Mouse (Mus musculus) kidney, adult 2 months (tissue): ENCODE data around the gene Tpra1. TPM values are rescaled to one million over a fixed set of nuclear protein-coding genes. Genes with fewer than 3 reads are reported as not detected.

ENCODE experiments used
- DNase-seq: peaks from one replicate; pipeline ENCODE4 v3.0.0; 2021
- H3K27ac ChIP-seq: fragments of 200-500 bp; 2 replicates; pipeline ENCODE4 v1.5.1; 2012; ENCODE audit warnings: low read depth, low read length, control low read depth, inconsistent platforms; ENCODE audit not compliant: insufficient read depth
- H3K27me3 ChIP-seq: fragments of 200-500 bp; replicated peaks from 2 replicates; pipeline ENCODE4 v1.6.1; 2012; ENCODE audit warnings: mild to moderate bottlenecking, moderate library complexity, low read length, inconsistent platforms; ENCODE audit not compliant: control insufficient read depth, insufficient read depth
- H3K36me3 ChIP-seq: fragments of 200-500 bp; 2 replicates; pipeline ENCODE4 v1.6.1; 2012; ENCODE audit warnings: mild to moderate bottlenecking, moderate library complexity, low read length, inconsistent platforms; ENCODE audit not compliant: control insufficient read depth, insufficient read depth
- H3K4me1 ChIP-seq: fragments of 200-500 bp; 2 replicates; pipeline ENCODE4 v1.6.1; 2011; ENCODE audit warnings: low read length; ENCODE audit not compliant: control insufficient read depth, insufficient read depth
- H3K4me3 ChIP-seq: fragments of 200-500 bp; 2 replicates; pipeline ENCODE4 v1.5.1; 2011; ENCODE audit warnings: mild to moderate bottlenecking, low read depth, low read length, control low read depth; ENCODE audit not compliant: insufficient read depth
- CTCF ChIP-seq: fragments of 200-500 bp; conservative IDR thresholded peaks from 2 replicates; pipeline ENCODE4 v1.5.1; 2011; ENCODE audit warnings: low read depth, mild to moderate bottlenecking, control low read depth, low read length, moderate library complexity, mixed read lengths; ENCODE audit not compliant: insufficient read depth, insufficient read length
- POLR2A ChIP-seq: fragments of 200-500 bp; IDR thresholded peaks from one replicate; pipeline ENCODE4 v1.6.1; 2011; ENCODE audit warnings: low read depth, low read length, control low read depth
- WGBS: fragments of 180-500 bp; shearing (Covaris S2); methylation state at CpG from one replicate; pipeline ENCODE4 v1.1.7; 2018; 5-methylcytosine and 5-hydroxymethylcytosine counted together
- polyA plus RNA-seq: library from polyadenylated mRNA; depleted of rRNA; stranded (reverse); fragments of >200 nt; gene quantifications from 2 replicates; pipeline ENCODE4 v1.2.3, GENCODE M21; 2012

The Tpra1 gene
- polyA plus RNA-seq, 1 experiment, result 132 TPM

DNA sequence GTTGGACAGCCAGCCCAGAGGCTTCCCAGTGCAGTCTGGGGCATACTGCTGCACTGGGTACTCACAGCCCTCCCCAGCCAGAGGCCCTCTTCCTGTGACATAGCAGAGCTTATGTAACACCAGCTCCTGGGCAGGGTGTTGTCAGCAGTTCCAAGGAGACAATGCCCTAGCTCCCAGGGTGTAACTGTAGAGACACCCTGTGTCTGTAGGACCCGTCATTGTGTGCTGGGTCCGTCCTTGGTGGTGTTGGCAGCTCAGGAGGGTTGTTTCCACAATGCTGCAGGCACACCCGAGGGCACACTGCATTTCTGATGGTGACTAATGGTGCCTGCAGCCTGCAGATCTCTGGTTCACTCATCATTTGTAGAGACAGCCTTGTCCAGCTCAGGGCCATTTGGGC, 24.8 kb downstream of the Tpra1 start:
- no peak overlapping the region for H3K27ac ChIP-seq
- no peak for TF ChIP-seq POLR2A
- no peak for TF ChIP-seq CTCF

DNA sequence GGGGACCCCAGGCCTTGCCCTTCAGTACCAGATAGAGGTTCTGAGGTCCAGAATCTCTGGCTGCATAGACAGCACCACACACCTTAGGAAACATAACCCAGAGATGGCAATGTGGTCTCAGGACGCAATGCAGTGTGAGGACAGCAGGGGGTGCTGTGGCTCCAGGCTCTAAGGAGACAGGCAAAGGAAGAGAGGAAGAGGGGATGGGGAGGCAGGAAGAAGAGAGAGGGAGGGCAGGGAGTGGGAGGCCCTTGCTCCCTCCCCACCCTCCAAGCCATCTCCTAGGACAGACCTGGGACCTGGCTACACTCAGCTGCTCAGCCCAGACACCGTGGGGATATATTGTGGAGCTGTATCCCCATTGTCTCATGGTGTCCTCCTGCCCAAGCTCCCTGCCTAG, 25.5 kb downstream of the Tpra1 start:
- peak; percentile 74 for DNase-seq
- 14% methylated on average over 2 of the region's 2 CpGs for WGBS

More for the DNA sequence above, 24.8 kb downstream of the Tpra1 start:
- Histone ChIP-seq H3K4me3 (no peak overlapping the region), H3K4me1 (peaks cover 25% of the 10 kb centered on the region), H3K36me3 (no peaks in the 10 kb centered on the region), H3K27me3 (no peaks in the 10 kb centered on the region)
- peak; percentile 47 for DNase-seq
- WGBS, result 29% methylated on average over 3 of the region's 3 CpGs

DNA sequence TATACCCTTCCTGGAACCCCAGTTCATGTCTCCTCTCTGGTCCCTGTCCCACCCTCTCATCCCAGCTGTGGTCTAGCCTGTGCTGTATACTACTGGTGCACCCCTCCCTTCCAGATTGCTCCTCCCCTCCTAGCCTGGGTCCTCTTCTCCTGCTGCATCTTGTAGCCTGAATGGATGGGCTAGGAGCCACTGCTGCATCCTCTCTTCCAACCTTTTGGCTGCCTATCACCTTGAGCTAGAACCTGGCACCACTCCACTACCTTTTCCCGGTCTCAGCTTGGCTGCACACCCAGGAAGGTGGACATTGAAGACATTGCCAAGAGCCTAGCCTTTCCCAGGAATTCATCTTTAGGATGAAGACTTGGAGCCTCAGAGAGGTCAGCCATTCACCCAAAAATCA, 26.0 kb downstream of the Tpra1 start:
- no peak for DNase-seq
- TF ChIP-seq CTCF (no peak), POLR2A (no peak)
- Histone ChIP-seq H3K4me3 (no peak overlapping the region), H3K27me3 (no peaks in the 10 kb centered on the region), H3K4me1 (peaks cover 25% of the 10 kb centered on the region), H3K27ac (no peak overlapping the region), H3K36me3 (no peaks in the 10 kb centered on the region)
- WGBS, result 49% methylated on average over 1 of the region's 1 CpGs

More for the DNA sequence above, 25.5 kb downstream of the Tpra1 start:
- H3K27ac ChIP-seq, result no peak overlapping the region
- TF ChIP-seq POLR2A (no peak), CTCF (peak; percentile 96)
- H3K27me3 ChIP-seq, result no peaks in the 10 kb centered on the region
- H3K4me3 ChIP-seq, result no peak overlapping the region
- H3K36me3 ChIP-seq, result no peaks in the 10 kb centered on the region
- peaks cover 25% of the 10 kb centered on the region for H3K4me1 ChIP-seq

DNA sequence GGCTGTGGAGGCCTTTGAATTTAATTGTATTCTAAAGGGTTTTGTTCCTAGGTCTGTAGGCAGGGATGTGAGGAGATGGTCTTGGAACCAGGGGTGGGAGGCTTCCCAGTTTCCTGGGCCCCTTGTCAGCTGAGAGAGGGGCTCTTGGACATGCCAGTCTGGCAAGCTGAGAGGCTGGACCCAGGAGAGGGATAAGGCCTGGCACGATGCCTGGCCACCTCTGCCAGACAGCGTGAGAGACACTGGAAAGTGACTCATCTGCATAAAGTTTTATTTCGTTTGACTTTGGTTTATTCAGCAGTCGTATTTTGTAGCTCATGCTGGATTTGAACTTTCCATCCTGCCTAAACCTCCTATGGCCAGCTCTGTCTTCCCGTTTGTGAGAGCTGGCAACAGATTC, 26.5 kb downstream of the Tpra1 start:
- Histone ChIP-seq H3K4me3 (no peak overlapping the region), H3K27me3 (no peaks in the 10 kb centered on the region), H3K27ac (no peak overlapping the region), H3K36me3 (no peaks in the 10 kb centered on the region), H3K4me1 (peaks cover 25% of the 10 kb centered on the region)
- WGBS, result 65% methylated on average over 5 of the region's 5 CpGs
- DNase-seq, result no peak
- no peak for TF ChIP-seq CTCF
- no peak for TF ChIP-seq POLR2A

DNA sequence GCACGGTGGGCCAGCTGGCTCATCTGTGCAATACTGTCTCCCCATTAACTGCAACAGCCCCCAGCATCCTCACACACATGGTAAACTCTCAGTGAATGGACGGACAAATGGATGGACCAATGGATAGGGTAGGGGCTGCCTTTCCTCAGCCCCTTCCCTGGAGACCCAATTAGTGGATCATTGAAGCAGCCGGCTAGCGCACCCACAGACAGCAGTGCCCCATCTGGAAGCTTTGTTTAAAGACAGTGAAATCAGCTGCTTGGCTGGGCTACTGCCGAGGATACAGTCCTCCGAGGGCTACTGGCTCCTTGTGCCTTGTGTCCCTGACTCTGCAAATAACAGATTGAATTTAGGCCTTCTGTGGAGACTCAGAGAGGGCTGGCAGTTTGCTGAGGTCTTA, 27.4 kb downstream of the Tpra1 start:
- Histone ChIP-seq H3K4me1 (peaks cover 19% of the 10 kb centered on the region), H3K27ac (no peak overlapping the region), H3K27me3 (no peaks in the 10 kb centered on the region), H3K4me3 (no peak overlapping the region), H3K36me3 (no peaks in the 10 kb centered on the region)
- 93% methylated on average over 6 of the region's 6 CpGs for WGBS
- no peak for DNase-seq
- no peak for TF ChIP-seq CTCF
- no peak for TF ChIP-seq POLR2A

DNA sequence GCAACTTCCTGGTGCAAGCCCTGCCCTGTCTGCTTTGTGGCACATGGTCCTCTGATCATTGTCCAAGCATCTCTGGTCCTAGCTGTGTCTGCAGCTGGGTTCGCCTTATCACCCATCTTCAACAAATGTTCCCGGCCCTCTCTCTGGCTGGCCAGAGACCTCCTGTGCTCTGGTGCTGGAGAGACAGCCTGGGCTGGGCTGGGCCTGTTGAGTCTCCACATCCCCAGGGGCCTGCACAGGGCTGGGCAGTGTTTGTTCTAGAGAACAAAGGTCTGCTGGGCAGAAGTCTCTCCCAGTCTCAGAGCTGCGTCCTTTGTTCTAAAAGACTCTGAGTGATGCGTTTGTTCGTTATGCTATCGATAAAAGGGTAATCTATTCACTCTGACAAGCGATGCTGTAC, 28.0 kb downstream of the Tpra1 start:
- Histone ChIP-seq H3K36me3 (no peaks in the 10 kb centered on the region), H3K4me3 (no peak overlapping the region), H3K27me3 (no peaks in the 10 kb centered on the region), H3K4me1 (peaks cover 16% of the 10 kb centered on the region; the same call in 1 of the 2 replicates), H3K27ac (no peak overlapping the region)
- 82% methylated on average over 7 of the region's 7 CpGs for WGBS
- no peak for DNase-seq
- TF ChIP-seq POLR2A (no peak), CTCF (no peak)

DNA sequence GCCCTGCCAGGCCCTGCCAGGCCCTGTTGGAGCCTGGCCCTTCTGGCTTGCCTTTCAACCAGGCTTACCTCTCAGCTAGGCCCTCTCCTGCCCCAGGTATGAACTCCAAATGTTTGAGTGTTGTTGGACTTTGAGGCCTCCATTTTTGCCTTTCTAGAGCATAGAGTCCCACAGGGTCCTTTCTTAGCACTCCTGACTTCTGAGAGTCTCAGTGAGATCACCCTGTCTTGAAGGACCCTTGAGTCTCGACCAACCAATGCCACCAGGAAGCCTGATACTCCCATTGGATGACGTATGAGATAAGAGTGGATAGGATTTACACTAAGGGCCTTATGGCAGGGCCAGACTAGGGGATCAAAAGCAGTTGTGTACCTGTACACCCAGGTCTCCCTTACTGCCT, 29.4 kb downstream of the Tpra1 start:
- Histone ChIP-seq H3K36me3 (no peaks in the 10 kb centered on the region), H3K27ac (no peak overlapping the region), H3K4me1 (peaks cover 8% of the 10 kb centered on the region; the same call in 1 of the 2 replicates), H3K4me3 (no peak overlapping the region), H3K27me3 (no peaks in the 10 kb centered on the region)
- no peak for TF ChIP-seq POLR2A
- TF ChIP-seq CTCF, result no peak
- no peak for DNase-seq
- WGBS, result 89% methylated on average over 2 of the region's 2 CpGs
